Mouse (Mus musculus) thymus, adult 2 months (tissue): ENCODE results near the gene Tmem184b. TPM values are rescaled to one million over a fixed set of nuclear protein-coding genes. Genes with fewer than 3 reads are reported as not detected.

Experiments
- DNase-seq: peaks from one replicate; pipeline ENCODE4 v3.0.0; 2021
- H3K27ac ChIP-seq: fragments of 200-500 bp; 2 replicates; pipeline ENCODE4 v1.5.1; 2012; ENCODE audit warnings: low read length, control low read depth; ENCODE audit not compliant: control insufficient read depth, insufficient read depth
- H3K27me3 ChIP-seq: fragments of 200-500 bp; 2 replicates; pipeline ENCODE4 v1.6.1; 2012; ENCODE audit warnings: mild to moderate bottlenecking, low read length, moderate library complexity, mixed read lengths; ENCODE audit not compliant: control insufficient read depth, insufficient read depth
- H3K36me3 ChIP-seq: fragments of 200-500 bp; 2 replicates; pipeline ENCODE4 v1.6.1; 2012; ENCODE audit warnings: mild to moderate bottlenecking, low read length, moderate library complexity; ENCODE audit not compliant: control insufficient read depth, insufficient read depth
- H3K4me1 ChIP-seq: fragments of 200-500 bp; replicated peaks from 2 replicates; pipeline ENCODE4 v1.6.1; 2012; ENCODE audit warnings: low read length; ENCODE audit not compliant: control insufficient read depth, insufficient read depth
- H3K4me3 ChIP-seq: fragments of 200-500 bp; 2 replicates; pipeline ENCODE4 v1.5.1; 2012; ENCODE audit warnings: mild to moderate bottlenecking, low read length, control low read depth, moderate library complexity; ENCODE audit not compliant: control insufficient read depth, insufficient read depth
- CTCF ChIP-seq: fragments of 200-500 bp; IDR thresholded peaks from 2 replicates; pipeline ENCODE4 v1.5.1; 2012; ENCODE audit warnings: mild to moderate bottlenecking, control low read depth, low read length, moderate library complexity, borderline replicate concordance; ENCODE audit not compliant: control insufficient read depth, poor library complexity, insufficient read depth; ENCODE audit errors: extremely low read depth
- POLR2A ChIP-seq: fragments of 200-500 bp; IDR thresholded peaks from 2 replicates; pipeline ENCODE4 v1.6.1; 2012; ENCODE audit warnings: mild to moderate bottlenecking, low read length, control low read depth, moderate library complexity; ENCODE audit not compliant: control insufficient read depth, poor library complexity, insufficient read depth; ENCODE audit errors: extremely low read depth
- WGBS: fragments of 180-500 bp; shearing (Covaris S2); methylation state at CpG from one replicate; pipeline ENCODE4 v1.1.7; 2018; 5-methylcytosine and 5-hydroxymethylcytosine counted together
- polyA plus RNA-seq: library from polyadenylated mRNA; depleted of rRNA; stranded (reverse); fragments of >200 nt; gene quantifications from 2 replicates; pipeline ENCODE4 v1.2.3, GENCODE M21; 2012

The Tmem184b gene
- polyA plus RNA-seq, 1 experiment = 225 TPM

GRCm38 (mm10) chr15:79442257-79442611, 38.9 kb upstream of the Tmem184b start:
- Histone ChIP-seq H3K27ac (peak overlapping the region; percentile 36; the same call in 1 of the 2 replicates), H3K4me3 (peak overlapping the region; percentile 54), H3K4me1 (peaks cover 29% of the 10 kb centered on the region), H3K27me3 (no peaks in the 10 kb centered on the region), H3K36me3 (peaks cover 6% of the 10 kb centered on the region; the same call in 1 of the 2 replicates)
- TF ChIP-seq POLR2A (no peak), CTCF (no peak)
- no peak for DNase-seq
- 25% methylated on average over 6 of the region's 6 CpGs for WGBS

- peak; percentile 79 for DNase-seq
- 1% methylated on average over 100 of the region's 107 CpGs for WGBS
- Histone ChIP-seq H3K4me1 (peaks cover 34% of the 10 kb centered on the region), H3K4me3 (peak overlapping the region; percentile 67), H3K36me3 (peaks cover 6% of the 10 kb centered on the region; the same call in 1 of the 2 replicates), H3K27ac (peak overlapping the region; percentile 36; the same call in 1 of the 2 replicates), H3K27me3 (no peaks in the 10 kb centered on the region)
- TF ChIP-seq POLR2A = peak; percentile 59; the same call in 1 of the 2 replicates
- TF ChIP-seq CTCF = no peak
Observed at GRCm38 (mm10) chr15:79441331-79442256, 38.2 kb upstream of the Tmem184b start.

GRCm38 (mm10) chr15:79440651-79441330, 37.4 kb upstream of the Tmem184b start:
- no peak for DNase-seq
- H3K27ac ChIP-seq = no peak overlapping the region
- peaks cover 6% of the 10 kb centered on the region; the same call in 1 of the 2 replicates for H3K36me3 ChIP-seq
- WGBS = 25% methylated on average over 11 of the region's 11 CpGs
- TF ChIP-seq CTCF (no peak), POLR2A (no peak)
- peaks cover 34% of the 10 kb centered on the region for H3K4me1 ChIP-seq
- no peaks in the 10 kb centered on the region for H3K27me3 ChIP-seq
- H3K4me3 ChIP-seq = peak overlapping the region; percentile 67

- no peak overlapping the region for H3K27ac ChIP-seq
- peaks cover 7% of the 10 kb centered on the region; the same call in 1 of the 2 replicates for H3K36me3 ChIP-seq
- 35% methylated on average over 4 of the region's 4 CpGs for WGBS
Observed at GRCm38 (mm10) chr15:79440223-79440622, 36.9 kb upstream of the Tmem184b start.

GRCm38 (mm10) chr15:79439386-79439785, 36.0 kb upstream of the Tmem184b start:
- H3K27ac ChIP-seq = no peak overlapping the region
- H3K36me3 ChIP-seq = peaks cover 15% of the 10 kb centered on the region

More at GRCm38 (mm10) chr15:79440223-79440622, 36.9 kb upstream of the Tmem184b start:
- Histone ChIP-seq H3K4me1 (peaks cover 34% of the 10 kb centered on the region), H3K4me3 (peak overlapping the region; percentile 11; the same call in 1 of the 2 replicates), H3K27me3 (no peaks in the 10 kb centered on the region)
- no peak for TF ChIP-seq CTCF
- no peak for TF ChIP-seq POLR2A
- no peak for DNase-seq

GRCm38 (mm10) chr15:79438816-79439215, 35.4 kb upstream of the Tmem184b start:
- H3K4me3 ChIP-seq = no peak overlapping the region
- H3K36me3 ChIP-seq = peaks cover 17% of the 10 kb centered on the region
- 94% methylated on average over 8 of the region's 8 CpGs for WGBS
- no peak for DNase-seq
- no peaks in the 10 kb centered on the region for H3K27me3 ChIP-seq
- peaks cover 35% of the 10 kb centered on the region for H3K4me1 ChIP-seq
- H3K27ac ChIP-seq = no peak overlapping the region
- TF ChIP-seq POLR2A = no peak
- no peak for TF ChIP-seq CTCF

More at GRCm38 (mm10) chr15:79439386-79439785, 36.0 kb upstream of the Tmem184b start:
- H3K4me1 ChIP-seq = peaks cover 34% of the 10 kb centered on the region
- 93% methylated on average over 4 of the region's 4 CpGs for WGBS
- no peak for TF ChIP-seq POLR2A
- no peaks in the 10 kb centered on the region for H3K27me3 ChIP-seq
- H3K4me3 ChIP-seq = no peak overlapping the region
- no peak for DNase-seq
